20 mouse cellular contexts compared by ENCODE assay signal in genomic region chr8:96674703-96675102, GRCm38 (mm10).
DNase-seq lines count a peak whose midpoint lies in the region; ATAC-seq lines count a peak whose summit lies in the region.
"Had no signal": no experiment of that assay in that cellular context is flagged by ENCODE, and none has a peak within 500 bp of the region (broad histone marks: within the 10 kb centered on the region; RNA-seq: fewer than 3 reads in every experiment).

No protein-coding gene starts in this region.

- no peak overlapping the region for H3K4me3 ChIP-seq in midbrain, embryonic 10.5 days
- no peak overlapping the region for H3K4me3 ChIP-seq in midbrain, embryonic 15.5 days
- H3K4me3 ChIP-seq in intestine, embryonic 14.5 days (ENCODE audit: low read depth, low read length) = no peak overlapping the region
- H3K4me3 ChIP-seq: erythroblast, embryonic 14.5 days; heart, embryonic 12.5 days; limb, embryonic 12.5 days; liver, embryonic 13.5 days; neural tube, embryonic 12.5 days had no signal

- H3K27ac ChIP-seq in midbrain, embryonic 10.5 days (replicated peaks) = no peak overlapping the region
- no peak overlapping the region for H3K27ac ChIP-seq in midbrain, embryonic 15.5 days
- H3K27ac ChIP-seq in intestine, embryonic 14.5 days (ENCODE audit: low read depth) = no peak overlapping the region
- H3K27ac ChIP-seq: limb, embryonic 12.5 days; liver, embryonic 13.5 days; neural tube, embryonic 12.5 days had no signal

- peak; percentile 49 for DNase-seq in embryo, embryonic 10 days (ENCODE audit: low spot score)
- DNase-seq in embryo, embryonic 9.5 days (ENCODE audit: extremely low spot score) = no peak
- DNase-seq in midbrain, embryonic 10.5 days (ENCODE audit: low spot score) = peak; percentile 19
- peak; percentile 54 for DNase-seq in intestine, embryonic 14.5 days (ENCODE audit: low spot score)
- DNase-seq in retina, postnatal 1 day = peak; percentile 42
- DNase-seq in gastrocnemius, postnatal 25 days = no peak
- no peak for DNase-seq in cerebellum, adult 11-12 months
- DNase-seq: adrenal gland, postnatal 25 days; cerebellum, adult 8-10 months; heart, postnatal 36 days; kidney, adult 11 months; liver, embryonic 13.5 days; right cerebral cortex, postnatal 4 days; thymus, postnatal 36 days had no signal

- no peak overlapping the region for H3K9ac ChIP-seq in midbrain, embryonic 15.5 days
- H3K9ac ChIP-seq in intestine, embryonic 14.5 days (ENCODE audit: low read length) = no peak overlapping the region
- H3K9ac ChIP-seq: heart, embryonic 12.5 days; limb, embryonic 12.5 days; liver, embryonic 13.5 days; neural tube, embryonic 12.5 days had no signal

- no peaks in the 10 kb centered on the region for H3K27me3 ChIP-seq in midbrain, embryonic 10.5 days (ENCODE audit: low read depth, poor library complexity, severe bottlenecking)
- H3K27me3 ChIP-seq in midbrain, embryonic 15.5 days (replicated peaks) = no peaks in the 10 kb centered on the region
- H3K27me3 ChIP-seq in intestine, embryonic 14.5 days (replicated peaks; ENCODE audit: control insufficient read depth, insufficient read depth, low read length) = no peaks in the 10 kb centered on the region
- H3K27me3 ChIP-seq: heart, embryonic 12.5 days; limb, embryonic 12.5 days; liver, embryonic 13.5 days; neural tube, embryonic 12.5 days had no signal

- no peaks in the 10 kb centered on the region for H3K9me3 ChIP-seq in midbrain, embryonic 10.5 days (replicated peaks)
- no peaks in the 10 kb centered on the region for H3K9me3 ChIP-seq in midbrain, embryonic 15.5 days
- no peaks in the 10 kb centered on the region for H3K9me3 ChIP-seq in intestine, embryonic 14.5 days (ENCODE audit: control insufficient read depth, low read length)
- H3K9me3 ChIP-seq: heart, embryonic 12.5 days; limb, embryonic 12.5 days; liver, embryonic 13.5 days; neural tube, embryonic 12.5 days had no signal

- H3K36me3 ChIP-seq in midbrain, embryonic 10.5 days = no peaks in the 10 kb centered on the region
- H3K36me3 ChIP-seq in midbrain, embryonic 15.5 days (replicated peaks) = no peaks in the 10 kb centered on the region
- no peaks in the 10 kb centered on the region for H3K36me3 ChIP-seq in intestine, embryonic 14.5 days (ENCODE audit: control insufficient read depth, insufficient read depth, low read length)
- H3K36me3 ChIP-seq: heart, embryonic 12.5 days; limb, embryonic 12.5 days; liver, embryonic 13.5 days; neural tube, embryonic 12.5 days had no signal

- H3K4me1 ChIP-seq in midbrain, embryonic 10.5 days = peaks cover 4% of the 10 kb centered on the region; the same call in 1 of the 2 replicates
- 0 out of 2 replicates have a peak, but pooled peaks cover 2% of the 10 kb centered on the region for H3K4me1 ChIP-seq in midbrain, embryonic 15.5 days
- no peaks in the 10 kb centered on the region for H3K4me1 ChIP-seq in intestine, embryonic 14.5 days (replicated peaks; ENCODE audit: control insufficient read depth, insufficient read depth, low read length)
- H3K4me1 ChIP-seq: heart, embryonic 12.5 days; liver, embryonic 13.5 days; neural tube, embryonic 12.5 days had no signal

- no peak for ATAC-seq in midbrain, embryonic 15.5 days (replicated peaks)
- peak; percentile 78 for ATAC-seq in intestine, embryonic 14.5 days (replicated peaks; ENCODE audit: low FRiP score, low TSS enrichment, low read depth)
- ATAC-seq: forebrain, embryonic 14.5 days had no signal

- WGBS in midbrain, embryonic 10.5 days = 73% methylated on average over 8 of the region's 8 CpGs
- WGBS in midbrain, embryonic 15.5 days = 59% methylated on average over 8 of the region's 8 CpGs
- WGBS in intestine, embryonic 14.5 days = 56% methylated on average over 8 of the region's 8 CpGs

- no peak overlapping the region for H3K4me2 ChIP-seq in midbrain, embryonic 15.5 days
- no peak overlapping the region for H3K4me2 ChIP-seq in intestine, embryonic 14.5 days (ENCODE audit: low read length)
- H3K4me2 ChIP-seq: heart, embryonic 12.5 days; limb, embryonic 12.5 days; liver, embryonic 13.5 days; neural tube, embryonic 12.5 days had no signal

Comparison
In these comparisons a context has a peak if more than half of its experiments do, and no peak if none do; other contexts are left out.
1. DNase-seq: peak in embryo, embryonic 10 days (single experiment), midbrain, embryonic 10.5 days (single experiment), intestine, embryonic 14.5 days (single experiment) and retina, postnatal 1 day (single experiment); none in embryo, embryonic 9.5 days (single experiment), gastrocnemius, postnatal 25 days (single experiment) and cerebellum, adult 11-12 months (single experiment).